Mouse (Mus musculus): ENCODE measurements around the gene Fbxw5. TPM values are rescaled to one million over a fixed set of nuclear protein-coding genes. Genes with fewer than 3 reads are reported as not detected.

Gene Fbxw5
- total RNA-seq (2021), result 10 to 100 TPM; 62.5 to 71.4 TPM
- long read RNA-seq, experiment 1, transcript Fbxw5-201 (9 exons, 2,388 nt), result major isoform, 121 of 192 reads
- long read RNA-seq, experiment 1, partial matches to known transcripts, result 20 of 192 reads
- long read RNA-seq, experiment 1, other reads (novel, unspliced or antisense), result 48 of 192 reads
- long read RNA-seq, experiment 2, transcript Fbxw5-201 (9 exons, 2,388 nt), result major isoform, 125 of 203 reads
- long read RNA-seq, experiment 2, partial matches to known transcripts, result 36 of 203 reads
- long read RNA-seq, experiment 2, other reads (novel, unspliced or antisense), result 41 of 203 reads

GRCm38 (mm10) chr2:25500576-25501405 is at the start of gene Fbxw5:
TSS of gene Fbxw5 (plus strand) at chr2:25500750.
- peak; percentile 70 to 86 for DNase-seq (ENCODE audit: low spot score in 2 of 2)

DNA sequence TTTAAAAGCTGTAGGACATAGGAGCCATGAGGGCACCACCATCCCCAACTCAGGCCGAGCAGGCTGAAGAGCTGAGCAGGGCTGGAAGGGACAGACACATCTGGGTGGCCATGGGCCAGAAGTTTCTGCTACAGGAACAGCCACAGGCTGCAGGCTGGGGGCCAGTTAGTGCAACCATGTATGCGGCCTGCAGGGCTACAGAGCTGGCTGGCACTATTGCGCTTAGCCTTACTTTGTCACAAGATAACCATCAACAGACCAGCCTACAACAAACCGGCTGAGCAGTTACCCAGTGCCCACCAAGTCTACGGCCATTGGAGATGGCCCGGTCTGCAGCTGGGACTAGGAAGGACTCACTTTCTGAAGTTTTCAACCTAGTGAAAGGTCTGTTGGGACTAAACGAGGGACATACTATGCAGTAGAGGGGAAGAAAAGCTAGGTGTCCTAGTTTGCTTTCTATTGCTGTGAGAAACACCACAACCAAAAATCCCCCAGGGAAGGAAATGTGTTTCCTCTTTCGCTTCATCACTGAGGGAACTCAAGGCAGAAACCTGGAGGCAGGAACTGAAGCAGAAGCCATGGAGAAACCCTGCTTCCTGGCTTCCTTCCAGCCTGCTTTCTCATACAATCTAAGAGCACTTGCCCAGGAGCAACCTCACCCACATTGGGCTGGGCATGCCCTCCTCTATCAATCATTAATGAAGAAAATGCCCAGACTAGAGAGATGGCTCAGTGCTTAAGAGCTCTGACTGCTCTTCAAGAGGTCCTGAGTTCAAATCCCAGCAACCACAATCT is 49.5 kb upstream of the Fbxw5 start:
- no peak for DNase-seq (ENCODE audit: low spot score in 2 of 2)

- DNase-seq (ENCODE audit: low spot score in 2 of 2), result no peak
Measured at GRCm38 (mm10) chr2:25452951-25453350, 47.6 kb upstream of the Fbxw5 start.

DNA sequence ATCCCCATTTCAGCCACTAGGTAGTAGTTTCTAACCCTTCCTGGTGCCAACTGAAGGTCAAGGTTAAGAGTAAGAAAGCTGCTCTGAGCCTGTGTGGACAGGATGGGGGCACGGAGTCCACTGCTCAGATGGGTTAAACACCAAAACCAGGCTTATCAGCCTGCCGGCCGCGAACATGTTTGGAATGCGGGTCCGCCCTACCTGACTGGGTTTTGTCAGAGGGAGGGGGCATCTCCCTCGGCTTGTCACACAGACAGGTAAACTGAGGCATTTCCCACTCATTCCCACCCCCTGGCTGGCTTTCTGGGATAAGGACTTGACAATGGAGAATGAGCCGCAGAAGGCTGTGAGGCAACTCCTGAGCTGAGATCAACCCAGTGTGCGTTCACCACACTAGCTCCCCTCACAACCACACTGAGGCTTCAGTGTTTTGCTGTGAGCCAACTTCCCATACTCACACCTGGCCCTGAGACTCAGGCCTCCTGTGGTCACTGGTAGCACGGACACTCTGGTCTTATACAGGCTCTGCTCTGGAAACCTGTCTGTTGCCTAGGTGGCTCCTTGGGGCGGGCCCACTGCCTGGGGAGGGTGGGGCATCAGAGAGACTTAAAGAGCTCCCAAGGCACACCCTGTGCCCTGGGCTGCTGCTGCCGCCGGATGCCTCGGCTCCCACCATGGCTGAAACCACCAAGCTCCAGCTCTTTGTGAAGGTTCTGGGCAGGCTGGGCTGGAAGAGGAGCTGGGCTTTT is 44.2 kb upstream of the Fbxw5 start, which contains the start of gene Clic3:
TSS of gene Clic3 (plus strand) at position 634 of the 749 bp plus-strand sequence.
- DNase-seq (ENCODE audit: low spot score in 2 of 2), result no peak

DNA sequence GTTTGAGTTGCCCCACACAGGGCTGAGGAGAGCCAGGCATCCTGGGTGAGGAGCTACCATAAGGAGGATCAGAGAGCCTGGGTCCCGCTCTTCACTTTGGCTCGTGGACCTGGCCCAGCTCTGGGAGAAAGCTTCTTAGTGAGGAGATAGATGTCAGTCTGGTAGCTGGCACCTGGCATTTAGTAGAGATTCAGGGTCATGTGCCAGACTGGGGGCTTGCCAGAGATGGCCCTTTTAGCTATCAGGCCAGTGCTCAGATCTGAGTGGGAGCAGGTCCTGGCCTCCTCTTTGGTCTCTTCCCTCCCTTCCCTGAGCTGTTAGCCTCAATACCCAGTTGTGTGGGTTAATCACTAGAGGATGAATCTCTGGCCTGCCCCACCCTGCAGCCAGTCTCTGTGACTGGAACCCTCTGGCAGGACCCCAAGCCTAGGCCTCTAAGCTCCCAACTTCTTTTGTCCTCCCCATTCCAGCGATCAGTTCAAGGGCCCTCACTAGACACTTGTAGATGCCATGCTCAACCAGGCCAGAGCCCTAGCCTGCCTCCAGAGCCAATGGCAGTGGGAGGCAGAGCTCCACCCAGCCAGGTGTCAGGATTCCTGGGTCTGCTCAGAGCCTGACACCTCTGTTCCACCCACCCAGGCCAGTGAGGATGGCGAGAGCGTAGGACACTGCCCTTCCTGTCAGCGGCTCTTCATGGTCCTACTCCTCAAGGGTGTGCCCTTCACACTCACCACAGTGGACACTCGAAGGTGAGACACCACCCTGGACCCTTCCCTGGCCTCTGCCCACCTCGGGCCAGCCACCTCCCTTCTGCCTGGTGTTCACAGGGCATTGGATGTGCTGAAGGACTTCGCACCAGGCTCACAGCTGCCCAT is 43.3 kb upstream of the Fbxw5 start:
- DNase-seq (ENCODE audit: low spot score in 2 of 2), result no peak

- peak; percentile 59 to 71 for DNase-seq (ENCODE audit: low spot score in 2 of 2)
Measured at GRCm38 (mm10) chr2:25458911-25459310, 41.6 kb upstream of the Fbxw5 start.

DNA sequence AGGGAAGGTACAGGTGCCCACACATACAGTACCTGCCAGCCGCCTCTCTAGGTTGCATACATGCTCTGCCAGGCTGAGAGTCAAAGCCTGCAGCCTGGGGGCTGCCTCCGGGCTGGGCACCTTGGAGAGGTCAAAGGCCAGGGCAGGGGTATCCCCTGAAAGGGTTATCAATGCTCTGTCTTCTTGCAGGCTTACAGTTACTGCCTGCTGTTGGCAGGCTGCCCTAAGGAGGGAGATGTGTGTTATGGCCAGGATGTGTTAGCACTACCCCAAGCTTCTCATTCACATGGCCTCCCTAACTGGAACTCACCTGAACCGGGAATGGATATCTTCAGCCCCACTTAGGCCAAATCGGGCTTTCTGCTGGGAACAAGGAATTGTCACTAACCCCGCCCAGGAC is 40.4 kb upstream of the Fbxw5 start:
- DNase-seq (ENCODE audit: low spot score in 2 of 2), result no peak

- peak; percentile 79 to 91 for DNase-seq (ENCODE audit: low spot score in 2 of 2)
Measured at GRCm38 (mm10) chr2:25460551-25461309, 39.8 kb upstream of the Fbxw5 start, which contains the start of gene Paxx. TSS of gene Paxx (minus strand) at chr2:25461094.

DNA sequence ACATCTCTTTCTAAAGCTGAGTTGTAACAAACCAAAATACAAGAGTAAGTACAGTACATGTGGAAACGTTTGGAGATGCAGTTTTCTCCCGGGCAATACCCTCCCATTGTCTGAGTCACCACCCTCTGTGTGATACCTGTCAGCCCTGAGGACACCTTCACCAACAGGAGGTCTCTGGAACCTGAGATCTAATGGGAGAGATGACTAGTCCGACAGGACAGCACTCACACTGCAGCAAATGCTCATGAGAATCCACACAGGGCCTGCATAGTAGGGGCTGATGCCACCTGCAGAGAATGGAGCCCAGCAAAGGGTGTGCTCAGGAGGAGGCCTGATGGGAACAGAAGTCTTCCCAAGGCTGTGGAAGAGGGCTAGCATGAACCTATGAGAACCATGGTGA is 39.1 kb upstream of the Fbxw5 start:
- no peak for DNase-seq (ENCODE audit: low spot score in 2 of 2)

DNA sequence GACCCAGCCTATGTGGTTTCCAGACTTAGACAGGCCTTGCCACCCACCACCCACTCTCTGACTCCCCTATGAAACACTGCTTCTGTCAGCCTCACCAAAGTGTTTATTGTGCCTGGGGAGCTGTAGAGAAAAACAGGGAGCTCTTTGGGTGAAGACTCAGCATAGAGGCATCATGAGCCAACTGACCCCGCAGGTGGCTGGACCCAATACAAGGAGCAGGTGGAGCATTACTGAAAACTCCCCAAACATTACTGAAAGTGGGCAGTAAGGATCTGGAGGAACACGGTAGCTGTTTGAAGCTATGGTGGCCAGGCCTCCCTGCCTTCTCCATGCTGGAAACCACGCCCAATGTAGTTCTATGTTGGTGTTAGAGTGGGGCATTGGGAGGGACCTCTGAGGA is 36.9 kb upstream of the Fbxw5 start:
- DNase-seq (ENCODE audit: low spot score in 2 of 2), result no peak

DNA sequence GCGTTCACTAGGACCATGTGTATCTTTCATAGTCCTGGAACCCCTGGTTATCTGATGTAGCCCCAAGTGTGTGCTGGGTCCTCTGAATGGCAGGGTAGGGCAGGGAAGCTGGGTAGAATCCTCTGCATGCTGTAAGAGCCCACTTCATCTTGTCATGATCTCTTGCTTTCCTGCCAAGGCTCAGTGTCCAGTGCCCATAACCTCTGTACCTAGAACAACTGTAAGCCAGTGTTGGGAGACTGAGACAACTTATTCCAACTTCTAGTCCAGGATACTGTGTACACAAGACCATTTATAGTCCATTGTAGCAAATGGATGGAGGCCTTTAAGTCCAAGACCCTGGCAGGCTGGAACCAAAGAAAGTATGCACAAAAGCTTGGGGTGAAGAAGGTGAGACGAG is 35.3 kb upstream of the Fbxw5 start:
- no peak for DNase-seq (ENCODE audit: low spot score in 2 of 2)

GRCm38 (mm10) chr2:25465816-25466635 is 34.5 kb upstream of the Fbxw5 start:
- no peak for DNase-seq (ENCODE audit: low spot score in 2 of 2)

GRCm38 (mm10) chr2:25467606-25468303 is 32.8 kb upstream of the Fbxw5 start:
- no peak for DNase-seq (ENCODE audit: low spot score in 2 of 2)

DNA sequence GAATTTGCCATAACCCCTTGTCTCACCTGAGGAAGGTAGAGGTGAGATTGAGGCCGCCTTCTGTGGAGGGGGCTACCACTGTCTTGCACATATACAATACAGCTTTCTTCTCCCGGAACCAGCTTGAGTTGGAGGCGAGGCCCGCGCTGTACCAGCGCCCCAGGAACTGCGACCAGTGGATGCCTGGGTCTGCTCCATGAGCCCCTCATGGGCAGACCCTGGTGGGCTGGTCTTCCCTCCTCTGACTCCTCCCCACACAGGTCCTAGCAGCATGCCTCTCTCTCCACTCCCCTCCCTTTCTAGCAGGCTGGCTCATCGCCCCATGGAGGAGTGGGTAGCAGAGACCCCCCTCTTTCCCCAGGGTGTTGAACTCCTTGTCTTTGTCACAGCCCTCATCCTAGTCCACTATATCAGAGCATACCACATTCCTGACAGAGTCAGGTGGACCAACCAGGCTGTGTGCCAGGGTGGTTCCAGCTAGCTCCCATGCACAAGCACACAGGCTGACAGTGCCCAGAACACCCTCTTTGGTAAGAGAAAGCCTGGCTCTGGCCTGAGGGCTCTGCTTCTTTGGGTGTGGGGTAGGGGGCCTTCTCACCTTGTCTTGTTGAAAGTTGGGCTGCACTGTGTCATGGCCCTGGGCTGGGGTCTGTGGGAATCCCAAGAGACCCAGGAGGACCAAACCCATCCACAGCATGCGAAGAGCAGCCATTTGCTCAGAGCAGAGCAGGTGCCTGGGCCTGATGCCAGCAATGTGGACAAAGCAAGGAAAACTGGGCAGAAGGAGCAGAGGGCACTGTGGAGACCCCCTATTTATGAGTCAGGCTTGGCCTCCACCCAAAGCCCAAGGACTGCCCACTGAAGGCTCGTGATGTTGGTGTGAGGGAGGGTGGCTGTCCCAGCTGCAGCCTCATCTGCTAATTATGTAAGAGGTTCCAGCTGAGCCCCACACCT is 31.3 kb upstream of the Fbxw5 start:
- no peak for DNase-seq (ENCODE audit: low spot score in 2 of 2)

- DNase-seq (ENCODE audit: low spot score in 2 of 2), result no peak
Measured at GRCm38 (mm10) chr2:25469969-25470368, 30.6 kb upstream of the Fbxw5 start, which contains the start of gene Ptgds. TSS of gene Ptgds (minus strand) at chr2:25470046.

DNA sequence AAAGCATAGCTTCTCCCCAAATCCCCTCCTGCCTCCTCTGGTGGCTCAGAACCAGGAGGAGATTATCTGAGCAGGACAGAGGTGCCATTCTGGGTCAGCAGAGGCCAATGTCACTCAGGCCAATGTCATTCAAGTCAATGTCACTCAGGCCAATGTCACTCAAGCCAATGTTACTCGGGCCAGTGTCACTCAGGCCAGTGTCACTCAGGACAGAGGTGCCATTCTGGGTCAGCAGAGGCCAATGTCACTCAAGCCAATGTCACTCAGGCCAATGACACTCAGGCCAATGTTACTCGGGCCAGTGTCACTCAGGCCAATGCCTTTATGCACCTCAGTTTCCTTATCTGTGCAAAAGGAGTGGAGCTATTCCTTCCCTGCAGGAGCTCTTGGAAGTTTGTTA is 28.0 kb upstream of the Fbxw5 start:
- no peak for DNase-seq (ENCODE audit: low spot score in 2 of 2)
